Mouse (Mus musculus) E14TG2a.4 (cell line): ENCODE results near the gene Lrrn4.

Experiments used
- CTCF ChIP-seq: conservative IDR thresholded peaks from 2 replicates; pipeline ENCODE4 v1.5.1; 2014; ENCODE audit warnings: low read length
- POU5F1 ChIP-seq: IDR thresholded peaks from 2 replicates; pipeline ENCODE4 v1.6.1; 2014; ENCODE audit warnings: low read length, borderline replicate concordance

DNA sequence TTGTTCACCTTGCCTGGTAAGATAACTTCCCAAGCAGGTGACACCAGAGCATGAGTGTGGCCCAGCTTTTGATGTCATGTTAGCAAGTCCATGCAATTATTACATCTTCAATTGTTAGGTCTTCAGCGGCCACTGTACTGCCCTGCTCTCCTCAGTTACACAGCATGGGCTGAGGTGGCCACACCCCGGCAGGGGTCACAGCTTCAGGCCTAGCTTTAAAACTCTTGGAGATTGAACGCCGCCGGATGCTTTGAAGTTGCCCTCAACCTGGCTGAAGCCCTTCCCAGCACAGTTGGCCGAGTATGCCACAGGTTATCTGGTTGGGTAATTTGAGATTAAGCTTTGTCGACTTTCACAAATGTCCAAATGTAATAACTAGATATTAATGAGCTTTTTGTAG lies 33.1 kb downstream of the Lrrn4 start:
- TF ChIP-seq CTCF, result no peak
- no peak for TF ChIP-seq POU5F1
